Mouse (Mus musculus): ENCODE results near the gene Sppl2a.

- no peak for TF ChIP-seq CTCF (IDR thresholded peaks at IDR 0.05; ENCODE audit: control insufficient read depth, insufficient read depth, insufficient replicate concordance, low read depth, low read length)
- TF ChIP-seq POLR2A (IDR thresholded peaks at IDR 0.05; ENCODE audit: control insufficient read depth, low read depth, low read length) = no peak
These were observed 886 bp upstream of the Sppl2a start for GRCm38 (mm10) chr2:126933921-126934320.

Measured in testis, adult 2 months (tissue).